Mouse (Mus musculus) cortical plate, adult 2 months (tissue): Measurements from ENCODE around the gene Gnb1.

Experiments used
- CTCF ChIP-seq: fragments of 200-500 bp; IDR thresholded peaks from 2 replicates; pipeline ENCODE4 v1.5.1; 2011; ENCODE audit warnings: mild to moderate bottlenecking, control low read depth, low read length; ENCODE audit not compliant: insufficient read depth; ENCODE audit errors: extremely low read depth
- POLR2A ChIP-seq: fragments of 200-500 bp; IDR thresholded peaks from 2 replicates; pipeline ENCODE4 v1.6.1; 2011; ENCODE audit warnings: mild to moderate bottlenecking, low read length, control low read depth; ENCODE audit not compliant: insufficient read depth; ENCODE audit errors: extremely low read depth

DNA sequence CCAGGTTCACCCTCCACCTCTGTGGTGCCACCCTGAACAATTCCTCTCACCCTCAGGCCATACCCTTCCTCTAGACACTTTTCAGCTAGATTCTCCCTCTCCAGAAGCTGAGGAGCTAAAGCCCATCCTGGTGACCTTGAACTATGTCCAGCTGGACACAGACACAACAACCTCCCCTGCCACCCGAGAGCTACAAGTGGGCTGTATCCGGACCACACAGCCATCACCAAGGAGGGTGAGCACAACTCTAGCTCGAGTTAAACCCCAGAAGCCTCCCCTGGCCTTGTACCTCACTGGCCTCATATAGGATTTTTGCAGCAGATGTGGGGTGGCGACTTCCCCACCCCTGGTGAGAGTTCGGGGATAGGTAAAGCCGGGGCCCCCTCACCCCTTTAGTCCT lies 25.6 kb upstream of the Gnb1 start:
- no peak for TF ChIP-seq CTCF
- TF ChIP-seq POLR2A, result no peak
